Comparison of ENCODE assay signal across 19 mouse cellular contexts in genomic region chr5:134967164-134967944, GRCm38 (mm10). TPM values are rescaled to one million over a fixed set of nuclear protein-coding genes. Genes with fewer than 3 reads are reported as not detected.
A peak's percentile ranks its signal among the peaks of the same experiment; 100 is the strongest.
DNase-seq lines count a peak whose midpoint lies in the region; ATAC-seq and TF ChIP-seq lines count a peak whose summit lies in the region.
"Had no signal": no experiment of that assay in that cellular context is flagged by ENCODE, and none has a peak within 500 bp of the region (broad histone marks: within the 10 kb centered on the region; RNA-seq: fewer than 3 reads in every experiment).

No protein-coding gene starts in this region.

- WGBS in kidney, embryonic 16.5 days: 53% methylated on average over 20 of the region's 20 CpGs
- 61% methylated on average over 20 of the region's 20 CpGs for WGBS in stomach, embryonic 14.5 days
- WGBS in stomach, postnatal 0 days: 58% methylated on average over 20 of the region's 20 CpGs
- WGBS in embryonic facial prominence, embryonic 15.5 days: 59% methylated on average over 20 of the region's 20 CpGs

- no peaks in the 10 kb centered on the region for H3K27me3 ChIP-seq in kidney, embryonic 16.5 days (ENCODE audit: insufficient read depth, low read length)
- no peaks in the 10 kb centered on the region for H3K27me3 ChIP-seq in stomach, embryonic 14.5 days (ENCODE audit: control insufficient read depth, insufficient read depth, low read length)
- no peaks in the 10 kb centered on the region for H3K27me3 ChIP-seq in stomach, postnatal 0 days (ENCODE audit: control insufficient read depth, insufficient read depth, low read length)
- no peaks in the 10 kb centered on the region for H3K27me3 ChIP-seq in embryonic facial prominence, embryonic 15.5 days
- H3K27me3 ChIP-seq: liver, embryonic 13.5 days had no signal

- TF ChIP-seq CTCF in stomach, postnatal 0 days (IDR thresholded peaks at IDR 0.05; ENCODE audit: low read depth): no peak

- intact Hi-C loops in heart, postnatal 36 days (cut with DNase I): loop anchor here (5.0 kb wide), 1 partner anchor 220 kb away; the partner anchor contains the start of gene Eln

- H3K27ac ChIP-seq in kidney, embryonic 16.5 days (ENCODE audit: low read length): peak overlapping the region; percentile 67
- H3K27ac ChIP-seq in stomach, embryonic 14.5 days (ENCODE audit: low read length): peak overlapping the region; percentile 68
- no peak overlapping the region for H3K27ac ChIP-seq in stomach, postnatal 0 days (replicated peaks)
- H3K27ac ChIP-seq in embryonic facial prominence, embryonic 15.5 days (replicated peaks): peak overlapping the region; percentile 45
- H3K27ac ChIP-seq: hindbrain, embryonic 15.5 days; liver, embryonic 13.5 days; macrophage; midbrain, embryonic 15.5 days had no signal

- no peak overlapping the region for H3K4me3 ChIP-seq in kidney, embryonic 16.5 days (ENCODE audit: low read length)
- H3K4me3 ChIP-seq in stomach, embryonic 14.5 days (ENCODE audit: low read depth, low read length): no peak overlapping the region
- H3K4me3 ChIP-seq in stomach, postnatal 0 days (ENCODE audit: low read depth, low read length): no peak overlapping the region
- no peak overlapping the region for H3K4me3 ChIP-seq in embryonic facial prominence, embryonic 15.5 days (replicated peaks)
- H3K4me3 ChIP-seq: hindbrain, embryonic 15.5 days had no signal

- TF ChIP-seq EP300 in stomach, postnatal 0 days (optimal IDR thresholded peaks at IDR 0.05): no peak

- no peak for DNase-seq in kidney, adult 18-20 months
- no peak for DNase-seq in stomach, postnatal 0 days (ENCODE audit: low spot score)
- DNase-seq in yolk sac, embryonic 10.5 days (ENCODE audit: low spot score): peak; percentile 69
- DNase-seq in heart, postnatal 36 days: no peak
- DNase-seq in adrenal gland, postnatal 25 days: no peak
- DNase-seq: adrenal gland, adult 8-10 months; gastrocnemius, postnatal 25 days; heart, postnatal 10 days; liver, embryonic 13.5 days had no signal

- no peaks in the 10 kb centered on the region for H3K36me3 ChIP-seq in kidney, embryonic 16.5 days (ENCODE audit: insufficient read depth, low read length)
- no peaks in the 10 kb centered on the region for H3K36me3 ChIP-seq in stomach, embryonic 14.5 days (ENCODE audit: control insufficient read depth, insufficient read depth, low read length)
- H3K36me3 ChIP-seq in stomach, postnatal 0 days (ENCODE audit: control insufficient read depth, insufficient read depth, low read length): no peaks in the 10 kb centered on the region
- H3K36me3 ChIP-seq in embryonic facial prominence, embryonic 15.5 days: no peaks in the 10 kb centered on the region
- H3K36me3 ChIP-seq: G1E; hindbrain, embryonic 15.5 days; limb, embryonic 12.5 days; liver, embryonic 13.5 days; midbrain, embryonic 15.5 days had no signal

- H3K4me2 ChIP-seq in kidney, embryonic 16.5 days (replicated peaks; ENCODE audit: low read depth, low read length): no peak overlapping the region
- no peak overlapping the region for H3K4me2 ChIP-seq in stomach, embryonic 14.5 days (replicated peaks; ENCODE audit: low read depth, low read length)
- no peak overlapping the region for H3K4me2 ChIP-seq in stomach, postnatal 0 days (replicated peaks; ENCODE audit: low read depth)
- H3K4me2 ChIP-seq in embryonic facial prominence, embryonic 15.5 days (replicated peaks): no peak overlapping the region

- 0 out of 2 replicates have a peak overlapping the region, but pooled peaks have one; percentile 20 for H3K9ac ChIP-seq in kidney, embryonic 16.5 days (replicated peaks; ENCODE audit: low read length)
- no peak overlapping the region for H3K9ac ChIP-seq in stomach, embryonic 14.5 days (replicated peaks; ENCODE audit: low read depth, low read length)
- H3K9ac ChIP-seq in stomach, postnatal 0 days (ENCODE audit: low read length): no peak overlapping the region
- H3K9ac ChIP-seq in embryonic facial prominence, embryonic 15.5 days: no peak overlapping the region
- H3K9ac ChIP-seq: hindbrain, embryonic 15.5 days; limb, embryonic 12.5 days; midbrain, embryonic 15.5 days had no signal

- ATAC-seq in kidney, embryonic 16.5 days (ENCODE audit: low FRiP score, low TSS enrichment): no peak
- ATAC-seq in stomach, embryonic 14.5 days (ENCODE audit: insufficient number of reproducible peaks, insufficient read depth, low FRiP score, low read depth): no peak
- ATAC-seq in stomach, postnatal 0 days (ENCODE audit: low FRiP score, low TSS enrichment): no peak
- 0 out of 2 replicates have a peak, but pooled peaks have one; percentile 43 for ATAC-seq in embryonic facial prominence, embryonic 15.5 days (ENCODE audit: insufficient number of reproducible peaks, low FRiP score, low TSS enrichment, low read depth)

- peaks cover 5% of the 10 kb centered on the region; the same call in 1 of the 2 replicates for H3K4me1 ChIP-seq in kidney, embryonic 16.5 days (ENCODE audit: insufficient read depth, low read length)
- peaks cover 7% of the 10 kb centered on the region; the same call in 1 of the 2 replicates for H3K4me1 ChIP-seq in stomach, embryonic 14.5 days (ENCODE audit: control insufficient read depth, insufficient read depth, low read length)
- no peaks in the 10 kb centered on the region for H3K4me1 ChIP-seq in stomach, postnatal 0 days (replicated peaks; ENCODE audit: control insufficient read depth, insufficient read depth)
- peaks cover 15% of the 10 kb centered on the region for H3K4me1 ChIP-seq in embryonic facial prominence, embryonic 15.5 days

- H3K9me3 ChIP-seq in kidney, embryonic 16.5 days (ENCODE audit: low read length): no peaks in the 10 kb centered on the region
- no peaks in the 10 kb centered on the region for H3K9me3 ChIP-seq in stomach, embryonic 14.5 days (ENCODE audit: control insufficient read depth, low read depth, low read length)
- H3K9me3 ChIP-seq in stomach, postnatal 0 days (ENCODE audit: control insufficient read depth, low read length): no peaks in the 10 kb centered on the region
- H3K9me3 ChIP-seq in embryonic facial prominence, embryonic 15.5 days (replicated peaks): no peaks in the 10 kb centered on the region
- H3K9me3 ChIP-seq: G1E; hindbrain, embryonic 15.5 days; limb, embryonic 12.5 days; liver, embryonic 13.5 days; midbrain, embryonic 15.5 days had no signal

RNA-seq across cellular contexts. Expression of gene Cldn3, which starts 18.7 kb away (rescaled TPM):
- polyA plus RNA-seq in kidney, embryonic 16.5 days (2015; fragmentation: Nextera tagmentation; extraction: Ambion mirVana): 67.7 and 69.2 TPM in 2 replicates
- 69.7 and 71.2 TPM in 2 replicates for polyA plus RNA-seq in stomach, embryonic 14.5 days (2014; fragmentation: Nextera tagmentation; extraction: Ambion mirVana)
- polyA plus RNA-seq in stomach, postnatal 0 days (2015; fragmentation: Nextera tagmentation; extraction: Ambion mirVana): 15.4 and 16.2 TPM in 2 replicates
- 39.7 and 50.9 TPM in 2 replicates for polyA plus RNA-seq in embryonic facial prominence, embryonic 15.5 days (2015; fragmentation: Nextera tagmentation; extraction: Ambion mirVana)
- under 1 TPM in 1 of 2 experiments, not detected in 1; 0.22 TPM for total RNA-seq in heart, postnatal 36 days (2021)
- 1.0 and 2.2 TPM in 2 replicates for total RNA-seq in adrenal gland, postnatal 25 days (2021)
- total RNA-seq: G1E had no signal
- polyA plus RNA-seq: C2C12, macrophage had no signal

RNA-seq across cellular contexts. Expression of gene Cldn4, which starts 20.6 kb away (rescaled TPM):
- 63.1 and 64.7 TPM in 2 replicates for polyA plus RNA-seq in kidney, embryonic 16.5 days (2015; fragmentation: Nextera tagmentation; extraction: Ambion mirVana)
- 91.5 and 93.9 TPM in 2 replicates for polyA plus RNA-seq in stomach, embryonic 14.5 days (2014; fragmentation: Nextera tagmentation; extraction: Ambion mirVana)
- 43.8 and 51.6 TPM in 2 replicates for polyA plus RNA-seq in stomach, postnatal 0 days (2015; fragmentation: Nextera tagmentation; extraction: Ambion mirVana)
- polyA plus RNA-seq in embryonic facial prominence, embryonic 15.5 days (2015; fragmentation: Nextera tagmentation; extraction: Ambion mirVana): 40.7 and 52.1 TPM in 2 replicates
- total RNA-seq in heart, postnatal 36 days (2021): not detected
- total RNA-seq in adrenal gland, postnatal 25 days (2021): not detected in 2 replicates
- total RNA-seq: adrenal gland, adult 8-10 months; gastrocnemius, postnatal 25 days; heart, adult 8-10 months had no signal
- polyA plus RNA-seq: G1E; macrophage; midbrain, embryonic 15.5 days had no signal

RNA-seq across cellular contexts. Expression of gene Mettl27, which starts 35.2 kb away (rescaled TPM):
- polyA plus RNA-seq in kidney, embryonic 16.5 days (2015; fragmentation: Nextera tagmentation; extraction: Ambion mirVana): 29.6 and 30.7 TPM in 2 replicates
- polyA plus RNA-seq in stomach, embryonic 14.5 days (2014; fragmentation: Nextera tagmentation; extraction: Ambion mirVana): 22.1 and 26.3 TPM in 2 replicates
- polyA plus RNA-seq in stomach, postnatal 0 days (2015; fragmentation: Nextera tagmentation; extraction: Ambion mirVana): 9.4 and 10.2 TPM in 2 replicates
- 20.1 and 20.4 TPM in 2 replicates for polyA plus RNA-seq in embryonic facial prominence, embryonic 15.5 days (2015; fragmentation: Nextera tagmentation; extraction: Ambion mirVana)
- total RNA-seq in heart, postnatal 36 days (2021): 1 to 10 TPM; 7.3 to 7.5 TPM
- total RNA-seq in adrenal gland, postnatal 25 days (2021): 24.9 and 39.9 TPM in 2 replicates

RNA-seq across cellular contexts. Expression of gene Abhd11, which starts 41.6 kb away (rescaled TPM):
- 81.1 and 81.9 TPM in 2 replicates for polyA plus RNA-seq in kidney, embryonic 16.5 days (2015; fragmentation: Nextera tagmentation; extraction: Ambion mirVana)
- 73.3 and 80.6 TPM in 2 replicates for polyA plus RNA-seq in stomach, embryonic 14.5 days (2014; fragmentation: Nextera tagmentation; extraction: Ambion mirVana)
- polyA plus RNA-seq in stomach, postnatal 0 days (2015; fragmentation: Nextera tagmentation; extraction: Ambion mirVana): 56.5 and 64.0 TPM in 2 replicates
- polyA plus RNA-seq in embryonic facial prominence, embryonic 15.5 days (2015; fragmentation: Nextera tagmentation; extraction: Ambion mirVana): 66.0 and 68.9 TPM in 2 replicates
- total RNA-seq in heart, postnatal 36 days (2021): 10 to 100 TPM; 63.6 to 68.4 TPM
- 54.5 and 61.8 TPM in 2 replicates for total RNA-seq in adrenal gland, postnatal 25 days (2021)

RNA-seq across cellular contexts. Expression of gene Cldn13, which starts 52.0 kb away (rescaled TPM):
- polyA plus RNA-seq in kidney, embryonic 16.5 days (2015; fragmentation: Nextera tagmentation; extraction: Ambion mirVana): 0.99 and 1.2 TPM in 2 replicates
- polyA plus RNA-seq in stomach, embryonic 14.5 days (2014; fragmentation: Nextera tagmentation; extraction: Ambion mirVana): 1.0 TPM in 1 of 2 replicates, not detected in the other
- 0.24 and 0.29 TPM in 2 replicates for polyA plus RNA-seq in stomach, postnatal 0 days (2015; fragmentation: Nextera tagmentation; extraction: Ambion mirVana)
- polyA plus RNA-seq in embryonic facial prominence, embryonic 15.5 days (2015; fragmentation: Nextera tagmentation; extraction: Ambion mirVana): 0.16 TPM in 1 of 2 replicates, not detected in the other
- total RNA-seq in heart, postnatal 36 days (2021): not detected
- not detected in 2 replicates for total RNA-seq in adrenal gland, postnatal 25 days (2021)
- total RNA-seq: adrenal gland, adult 8-10 months; gastrocnemius, postnatal 25 days; heart, adult 8-10 months; heart, postnatal 10 days had no signal
- polyA plus RNA-seq: C2C12; G1E; macrophage; midbrain, embryonic 15.5 days had no signal
